23 mouse cellular contexts compared by ENCODE assay signal in genomic region chr4:155125310-155125709, GRCm38 (mm10). TPM values are rescaled to one million over a fixed set of nuclear protein-coding genes. Genes with fewer than 3 reads are reported as not detected.
A peak's percentile ranks its signal among the peaks of the same experiment; 100 is the strongest.
DNase-seq lines count a peak whose midpoint lies in the region; ATAC-seq and TF ChIP-seq lines count a peak whose summit lies in the region.
"Had no signal": no experiment of that assay in that cellular context is flagged by ENCODE, and none has a peak within 500 bp of the region (broad histone marks: within the 10 kb centered on the region; RNA-seq: fewer than 3 reads in every experiment).

No protein-coding gene starts in this region.

- DNase-seq in 416B (ENCODE audit: low read depth), result peak; percentile 77
- DNase-seq in right cerebral cortex, postnatal 36 days (ENCODE audit: low spot score in 2 of 2), result no peak
- no peak for DNase-seq in kidney, adult 2 months
- DNase-seq: adrenal gland, adult 8-10 months; B cell, adult 2 months; cerebellum, adult 11 months; cerebellum, postnatal 36 days; forebrain, postnatal 0 days; heart, postnatal 36 days; kidney, adult 18-20 months; kidney, postnatal 25 days; left cerebral cortex, postnatal 4 days; lung, adult 18-20 months; lung, postnatal 14 days; thymus, adult 18-20 months had no signal

- TF ChIP-seq POLR2A in kidney, adult 2 months (IDR thresholded peaks at IDR 0.05; ENCODE audit: low read depth, low read length), result no peak

- no peak overlapping the region for H3K27ac ChIP-seq in intestine, embryonic 15.5 days
- no peak overlapping the region for H3K27ac ChIP-seq in intestine, postnatal 0 days (ENCODE audit: low read depth, low read length)
- H3K27ac ChIP-seq in liver, embryonic 15.5 days (replicated peaks), result no peak overlapping the region
- H3K27ac ChIP-seq in kidney, adult 2 months (ENCODE audit: insufficient read depth, low read depth, low read length), result no peak overlapping the region
- H3K27ac ChIP-seq: embryonic facial prominence, embryonic 15.5 days; hindbrain, embryonic 15.5 days; neural tube, embryonic 12.5 days had no signal

- H3K36me3 ChIP-seq in intestine, embryonic 15.5 days, result no peaks in the 10 kb centered on the region
- H3K36me3 ChIP-seq in intestine, postnatal 0 days (ENCODE audit: control insufficient read depth, insufficient read depth), result no peaks in the 10 kb centered on the region
- H3K36me3 ChIP-seq in liver, embryonic 15.5 days (replicated peaks), result no peaks in the 10 kb centered on the region
- H3K36me3 ChIP-seq in kidney, adult 2 months (ENCODE audit: control insufficient read depth, insufficient read depth, low read length), result no peaks in the 10 kb centered on the region
- H3K36me3 ChIP-seq: embryonic facial prominence, embryonic 15.5 days; hindbrain, embryonic 15.5 days; neural tube, embryonic 12.5 days had no signal

- no peak for TF ChIP-seq CTCF in intestine, postnatal 0 days (IDR thresholded peaks at IDR 0.05; ENCODE audit: low read depth)
- TF ChIP-seq CTCF in kidney, adult 2 months (conservative IDR thresholded peaks at IDR 0.05; ENCODE audit: insufficient read depth, insufficient read length, low read depth, low read length), result no peak

- no peaks in the 10 kb centered on the region for H3K9me3 ChIP-seq in intestine, embryonic 15.5 days
- no peaks in the 10 kb centered on the region for H3K9me3 ChIP-seq in intestine, postnatal 0 days (ENCODE audit: control insufficient read depth)
- H3K9me3 ChIP-seq in liver, embryonic 15.5 days (replicated peaks), result no peaks in the 10 kb centered on the region
- H3K9me3 ChIP-seq: embryonic facial prominence, embryonic 15.5 days; hindbrain, embryonic 15.5 days; neural tube, embryonic 12.5 days had no signal

- no peak overlapping the region for H3K4me2 ChIP-seq in intestine, embryonic 15.5 days (replicated peaks)
- H3K4me2 ChIP-seq in intestine, postnatal 0 days (replicated peaks; ENCODE audit: low read depth), result no peak overlapping the region
- H3K4me2 ChIP-seq in liver, embryonic 15.5 days, result no peak overlapping the region
- H3K4me2 ChIP-seq: embryonic facial prominence, embryonic 15.5 days; hindbrain, embryonic 15.5 days; neural tube, embryonic 12.5 days had no signal

- H3K9ac ChIP-seq in intestine, embryonic 15.5 days, result 0 out of 2 replicates have a peak overlapping the region, but pooled peaks have one; percentile 5
- no peak overlapping the region for H3K9ac ChIP-seq in intestine, postnatal 0 days (ENCODE audit: low read depth, low read length)
- H3K9ac ChIP-seq in liver, embryonic 15.5 days, result no peak overlapping the region
- H3K9ac ChIP-seq: embryonic facial prominence, embryonic 15.5 days; forebrain, postnatal 0 days; hindbrain, embryonic 15.5 days; neural tube, embryonic 12.5 days had no signal

- ATAC-seq in intestine, embryonic 15.5 days, result 0 out of 2 replicates have a peak, but pooled peaks have one; percentile 5
- no peak for ATAC-seq in intestine, postnatal 0 days
- peak; percentile 18; the same call in 1 of the 2 replicates for ATAC-seq in granulocyte monocyte progenitor cell, adult 5-6 weeks (replicated peaks; ENCODE audit: poor library complexity, severe bottlenecking)
- ATAC-seq in liver, embryonic 15.5 days (ENCODE audit: insufficient read depth), result peak; percentile 24; the same call in 1 of the 2 replicates
- ATAC-seq: forebrain, postnatal 0 days had no signal

- 36% methylated on average over 7 of the region's 7 CpGs for WGBS in intestine, embryonic 15.5 days
- WGBS in intestine, postnatal 0 days, result 23% methylated on average over 7 of the region's 7 CpGs
- WGBS in liver, embryonic 15.5 days (ENCODE audit: insufficient replicate concordance), result 16% methylated on average over 7 of the region's 7 CpGs
- 81% methylated on average over 7 of the region's 7 CpGs for WGBS in kidney, adult 2 months

- no peak overlapping the region for H3K4me3 ChIP-seq in intestine, embryonic 15.5 days (replicated peaks)
- H3K4me3 ChIP-seq in intestine, postnatal 0 days (ENCODE audit: low read depth, low read length), result no peak overlapping the region
- no peak overlapping the region for H3K4me3 ChIP-seq in liver, embryonic 15.5 days (replicated peaks)
- H3K4me3 ChIP-seq in kidney, adult 2 months (ENCODE audit: insufficient read depth, low read depth, low read length), result no peak overlapping the region
- H3K4me3 ChIP-seq: embryonic facial prominence, embryonic 15.5 days; hindbrain, embryonic 15.5 days; neural tube, embryonic 12.5 days had no signal

- peaks cover 49% of the 10 kb centered on the region for H3K4me1 ChIP-seq in intestine, embryonic 15.5 days (replicated peaks)
- peaks cover 7% of the 10 kb centered on the region; the same call in 1 of the 2 replicates for H3K4me1 ChIP-seq in intestine, postnatal 0 days (replicated peaks; ENCODE audit: control insufficient read depth, insufficient read depth, low read length)
- H3K4me1 ChIP-seq in liver, embryonic 15.5 days (replicated peaks), result peaks cover 49% of the 10 kb centered on the region
- H3K4me1 ChIP-seq in kidney, adult 2 months (ENCODE audit: control insufficient read depth, insufficient read depth, low read length), result 0 out of 2 replicates have a peak, but pooled peaks cover 2% of the 10 kb centered on the region

- no peaks in the 10 kb centered on the region for H3K27me3 ChIP-seq in intestine, embryonic 15.5 days (replicated peaks)
- H3K27me3 ChIP-seq in intestine, postnatal 0 days (replicated peaks; ENCODE audit: control insufficient read depth, insufficient read depth, low read length), result no peaks in the 10 kb centered on the region
- no peaks in the 10 kb centered on the region for H3K27me3 ChIP-seq in liver, embryonic 15.5 days
- H3K27me3 ChIP-seq in kidney, adult 2 months (replicated peaks; ENCODE audit: control insufficient read depth, insufficient read depth, low read length), result no peaks in the 10 kb centered on the region
- H3K27me3 ChIP-seq: embryonic facial prominence, embryonic 15.5 days; hindbrain, embryonic 15.5 days; neural tube, embryonic 12.5 days had no signal

RNA-seq across cellular contexts. Expression of gene Morn1, which starts 38.9 kb away (rescaled TPM):
- 3.0 and 3.9 TPM in 2 replicates for polyA plus RNA-seq in intestine, embryonic 15.5 days (2015; fragmentation: Nextera tagmentation; extraction: Ambion mirVana)
- 1.8 and 2.2 TPM in 2 replicates for polyA plus RNA-seq in intestine, postnatal 0 days (2015; fragmentation: Nextera tagmentation; extraction: Ambion mirVana)
- total RNA-seq in granulocyte monocyte progenitor cell, adult 5-6 weeks (2014; fragmentation: Nextera tagmentation), result 0.62 and 1.2 TPM in 2 replicates
- total RNA-seq in granulocyte monocyte progenitor cell, adult 5-6 weeks (2017), result 1.6 and 4.7 TPM in 2 replicates
- 0.88 and 1.1 TPM in 2 replicates for polyA plus RNA-seq in liver, embryonic 15.5 days (2015; fragmentation: Nextera tagmentation; extraction: Ambion mirVana)
- polyA plus RNA-seq in kidney, adult 2 months (2012; rRNA removed), result 10.4 and 12.4 TPM in 2 replicates
- total RNA-seq: monocyte, adult 5-6 weeks had no signal

RNA-seq across cellular contexts. Expression of gene Rer1, which starts 39.1 kb away (rescaled TPM):
- polyA plus RNA-seq in intestine, embryonic 15.5 days (2015; fragmentation: Nextera tagmentation; extraction: Ambion mirVana), result 194 and 205 TPM in 2 replicates
- 277 and 297 TPM in 2 replicates for polyA plus RNA-seq in intestine, postnatal 0 days (2015; fragmentation: Nextera tagmentation; extraction: Ambion mirVana)
- total RNA-seq in granulocyte monocyte progenitor cell, adult 5-6 weeks (2014; fragmentation: Nextera tagmentation), result 93.3 and 125 TPM in 2 replicates
- total RNA-seq in granulocyte monocyte progenitor cell, adult 5-6 weeks (2017), result 106 and 134 TPM in 2 replicates
- 78.0 and 81.0 TPM in 2 replicates for polyA plus RNA-seq in liver, embryonic 15.5 days (2015; fragmentation: Nextera tagmentation; extraction: Ambion mirVana)
- 133 TPM in 2 replicates for polyA plus RNA-seq in kidney, adult 2 months (2012; rRNA removed)

RNA-seq across cellular contexts. Expression of gene Pex10, which starts 58.5 kb away (rescaled TPM):
- 23.3 and 26.0 TPM in 2 replicates for polyA plus RNA-seq in intestine, embryonic 15.5 days (2015; fragmentation: Nextera tagmentation; extraction: Ambion mirVana)
- polyA plus RNA-seq in intestine, postnatal 0 days (2015; fragmentation: Nextera tagmentation; extraction: Ambion mirVana), result 11.7 and 12.9 TPM in 2 replicates
- 10.5 and 11.0 TPM in 2 replicates for total RNA-seq in granulocyte monocyte progenitor cell, adult 5-6 weeks (2014; fragmentation: Nextera tagmentation)
- 13.4 and 18.6 TPM in 2 replicates for total RNA-seq in granulocyte monocyte progenitor cell, adult 5-6 weeks (2017)
- polyA plus RNA-seq in liver, embryonic 15.5 days (2015; fragmentation: Nextera tagmentation; extraction: Ambion mirVana), result 7.5 and 8.3 TPM in 2 replicates
- polyA plus RNA-seq in kidney, adult 2 months (2012; rRNA removed), result 23.9 and 25.6 TPM in 2 replicates
